ENCODE assay signal across 9 mouse cellular contexts in genomic region chr5:30550334-30551021, GRCm38 (mm10). TPM values are rescaled to one million over a fixed set of nuclear protein-coding genes. Genes with fewer than 3 reads are reported as not detected.
DNase-seq lines count a peak whose midpoint lies in the region; ATAC-seq and TF ChIP-seq lines count a peak whose summit lies in the region.
"Had no signal": no experiment of that assay in that cellular context is flagged by ENCODE, and none has a peak within 500 bp of the region (broad histone marks: within the 10 kb centered on the region; RNA-seq: fewer than 3 reads in every experiment).

No protein-coding gene starts in this region.

- H3K27ac ChIP-seq in kidney, postnatal 0 days: no peak overlapping the region
- H3K27ac ChIP-seq in intestine, postnatal 0 days (ENCODE audit: low read depth, low read length): no peak overlapping the region

- H3K27me3 ChIP-seq in kidney, postnatal 0 days (ENCODE audit: insufficient read depth, low read length): no peaks in the 10 kb centered on the region
- no peaks in the 10 kb centered on the region for H3K27me3 ChIP-seq in intestine, postnatal 0 days (replicated peaks; ENCODE audit: control insufficient read depth, insufficient read depth, low read length)

- no peak overlapping the region for H3K4me3 ChIP-seq in kidney, postnatal 0 days (replicated peaks; ENCODE audit: low read depth, low read length)
- H3K4me3 ChIP-seq in intestine, postnatal 0 days (ENCODE audit: low read depth, low read length): no peak overlapping the region

- H3K4me2 ChIP-seq in kidney, postnatal 0 days (ENCODE audit: low read length): no peak overlapping the region
- no peak overlapping the region for H3K4me2 ChIP-seq in intestine, postnatal 0 days (replicated peaks; ENCODE audit: low read depth)

- no peak for DNase-seq in kidney, postnatal 0 days (ENCODE audit: low spot score)
- DNase-seq in kidney, postnatal 25 days: no peak
- peak; percentile 70 to 71 for DNase-seq in adrenal gland, adult 18-20 months (ENCODE audit: low spot score in 2 of 2)
- peak; percentile 69 for DNase-seq in cerebellum, adult 11-12 months
- no peak for DNase-seq in testis, postnatal 10 days (ENCODE audit: low spot score)
- no peak for DNase-seq in frontal cortex, postnatal 14 days (ENCODE audit: low spot score in 2 of 2)
- no peak for DNase-seq in gastrocnemius, postnatal 36 days

- 59% methylated on average over 9 of the region's 9 CpGs for WGBS in kidney, postnatal 0 days
- WGBS in intestine, postnatal 0 days: 64% methylated on average over 9 of the region's 9 CpGs

- no peaks in the 10 kb centered on the region for H3K36me3 ChIP-seq in kidney, postnatal 0 days (ENCODE audit: insufficient read depth, low read length)
- no peaks in the 10 kb centered on the region for H3K36me3 ChIP-seq in intestine, postnatal 0 days (ENCODE audit: control insufficient read depth, insufficient read depth)

- intact Hi-C loops in gastrocnemius, postnatal 36 days (cut with DNase I): no loop called here

- H3K4me1 ChIP-seq in kidney, postnatal 0 days (replicated peaks; ENCODE audit: insufficient read depth, low read length): no peaks in the 10 kb centered on the region
- H3K4me1 ChIP-seq in intestine, postnatal 0 days (replicated peaks; ENCODE audit: control insufficient read depth, insufficient read depth, low read length): no peaks in the 10 kb centered on the region

- no peaks in the 10 kb centered on the region for H3K9me3 ChIP-seq in kidney, postnatal 0 days (replicated peaks; ENCODE audit: low read length)
- H3K9me3 ChIP-seq in intestine, postnatal 0 days (ENCODE audit: control insufficient read depth): no peaks in the 10 kb centered on the region

- ATAC-seq in kidney, postnatal 0 days (replicated peaks; ENCODE audit: low FRiP score, low read depth): no peak
- ATAC-seq in intestine, postnatal 0 days: no peak

- H3K9ac ChIP-seq in kidney, postnatal 0 days (ENCODE audit: low read depth, low read length): no peak overlapping the region
- no peak overlapping the region for H3K9ac ChIP-seq in intestine, postnatal 0 days (ENCODE audit: low read depth, low read length)

- peak; percentile 14; the same call in 1 of the 2 replicates for TF ChIP-seq CTCF in kidney, postnatal 0 days (IDR thresholded peaks at IDR 0.05; ENCODE audit: low read depth)
- TF ChIP-seq CTCF in intestine, postnatal 0 days (IDR thresholded peaks at IDR 0.05; ENCODE audit: low read depth): peak; percentile 28

RNA-seq across cellular contexts. Expression of gene Cib4, which starts 4.8 kb away (rescaled TPM):
- polyA plus RNA-seq in kidney, postnatal 0 days (2015; fragmentation: Nextera tagmentation; extraction: Ambion mirVana): not detected in 2 replicates
- 1 to 10 TPM in 1 of 2 experiments, under 1 TPM in 1; 0.43 to 1.2 TPM for total RNA-seq in adrenal gland, adult 18-20 months (2021)
- polyA plus RNA-seq in intestine, postnatal 0 days (2015; fragmentation: Nextera tagmentation; extraction: Ambion mirVana): not detected in 2 replicates
- total RNA-seq in gastrocnemius, postnatal 36 days (2021): not detected
- total RNA-seq: layer of hippocampus, postnatal 14 days had no signal

RNA-seq across cellular contexts. Expression of gene Kcnk3, which starts 37.5 kb away (rescaled TPM):
- polyA plus RNA-seq in kidney, postnatal 0 days (2015; fragmentation: Nextera tagmentation; extraction: Ambion mirVana): 1.8 and 2.0 TPM in 2 replicates
- total RNA-seq in adrenal gland, adult 18-20 months (2021): 1,000 to 10,000 TPM in 1 of 2 experiments, 100 to 1,000 TPM in 1; 960 to 1,436 TPM
- polyA plus RNA-seq in intestine, postnatal 0 days (2015; fragmentation: Nextera tagmentation; extraction: Ambion mirVana): 7.3 and 8.1 TPM in 2 replicates
- total RNA-seq in gastrocnemius, postnatal 36 days (2021): under 1 TPM; 0.44 to 0.46 TPM

Comparison
In these comparisons a context has a peak if more than half of its experiments do, and no peak if none do; other contexts are left out.
1. DNase-seq: peak in adrenal gland, adult 18-20 months (2 of 2) and cerebellum, adult 11-12 months (single experiment); none in kidney, postnatal 0 days (single experiment), kidney, postnatal 25 days (0 of 2), testis, postnatal 10 days (single experiment), frontal cortex, postnatal 14 days (0 of 2) and gastrocnemius, postnatal 36 days (0 of 2).
2. RNA of gene Kcnk3, which starts 37.5 kb away (total RNA-seq): 960 to 1,436 TPM in adrenal gland, adult 18-20 months; 0.44 to 0.46 TPM in gastrocnemius, postnatal 36 days; every median in the first group is over 100 times any median in the second.